Mouse (Mus musculus) left cerebral cortex, postnatal 4 days (tissue): ENCODE measurements around the gene Vars2. TPM values are rescaled to one million over a fixed set of nuclear protein-coding genes. Genes with fewer than 3 reads are reported as not detected.

Experiments used
- DNase-seq: peaks from one replicate; pipeline ENCODE4 v3.0.0-alpha.2; 2022
- intact Hi-C: fragments of 180-260 bp; cut with DNase I; formaldehyde crosslinking; loops from one replicate; pipeline ENCODE4 v1.15.1; 2025
- total RNA-seq, 2 experiments: library from RNA; stranded (reverse); gene quantifications; 2 replicates each; pipeline ENCODE4 v1.2.3; 2021

Gene Vars2
- total RNA-seq, 2 experiments from 2014 or later: 51.5 to 53.3 TPM

DNA sequence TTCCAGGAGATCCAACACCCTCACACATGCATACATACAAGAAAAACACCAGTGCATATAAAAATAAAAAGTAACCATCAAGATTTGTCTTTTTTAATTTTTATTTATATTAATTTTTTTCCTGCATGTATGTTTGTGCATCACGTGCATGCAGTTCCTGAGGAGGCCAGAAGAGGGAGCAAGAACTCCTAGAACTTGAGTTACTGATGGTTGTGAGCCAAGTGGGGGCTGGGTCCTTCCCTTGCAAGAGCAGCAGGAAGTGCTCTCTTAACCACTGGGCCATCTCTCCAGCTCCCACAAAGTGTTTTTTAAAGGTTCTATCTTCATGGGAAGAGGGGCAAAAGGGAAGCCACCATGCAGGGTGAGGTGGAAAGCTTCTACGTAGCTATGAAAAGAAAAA is 27.9 kb upstream of the Vars2 start:
- DNase-seq: peak; percentile 79
- intact Hi-C loops: no loop called here

GRCm38 (mm10) chr17:35693906-35694305 is 26.5 kb upstream of the Vars2 start:
- intact Hi-C loops: no loop called here
- DNase-seq: no peak

DNA sequence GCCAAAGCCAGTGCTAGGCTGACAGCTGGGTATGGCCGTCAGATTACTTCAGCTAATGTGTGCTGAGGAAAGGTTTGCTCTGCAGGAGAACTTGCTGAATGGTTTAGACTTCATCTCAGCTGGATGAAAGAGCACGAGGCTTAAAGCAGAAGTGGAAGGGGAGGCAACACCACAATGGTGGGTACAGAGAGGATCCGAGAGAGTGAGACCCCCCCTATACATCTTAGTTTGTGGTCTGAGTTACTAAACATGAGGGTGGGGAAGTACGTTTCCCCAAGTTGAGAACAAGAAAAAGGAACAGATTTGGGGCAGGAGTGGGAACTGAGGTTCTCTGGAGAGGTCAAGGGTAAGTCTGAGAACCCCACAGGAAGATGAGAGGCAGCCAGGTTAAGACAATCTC is 25.0 kb upstream of the Vars2 start:
- intact Hi-C loops: no loop called here
- no peak for DNase-seq

DNA sequence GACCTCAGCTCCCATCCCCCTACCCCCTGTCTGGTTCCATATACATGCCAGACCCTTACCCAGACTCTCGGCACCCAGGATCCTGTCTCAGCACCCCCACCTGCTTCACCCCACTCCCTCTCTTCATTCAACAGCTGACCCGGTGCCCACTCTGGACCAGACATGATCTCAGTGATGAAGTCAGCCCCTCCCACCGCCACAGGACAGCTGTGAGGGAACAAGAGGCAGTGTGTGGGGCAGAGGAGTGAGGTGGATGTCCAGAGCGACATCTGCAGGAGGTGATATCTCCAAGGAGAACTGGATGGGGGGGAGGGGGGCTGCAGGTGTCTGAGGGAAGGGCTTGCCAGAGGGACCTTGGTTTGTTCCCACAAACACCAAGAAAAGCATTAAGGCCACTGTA is 24.4 kb upstream of the Vars2 start:
- no peak for DNase-seq
- intact Hi-C loops: no loop called here

DNA sequence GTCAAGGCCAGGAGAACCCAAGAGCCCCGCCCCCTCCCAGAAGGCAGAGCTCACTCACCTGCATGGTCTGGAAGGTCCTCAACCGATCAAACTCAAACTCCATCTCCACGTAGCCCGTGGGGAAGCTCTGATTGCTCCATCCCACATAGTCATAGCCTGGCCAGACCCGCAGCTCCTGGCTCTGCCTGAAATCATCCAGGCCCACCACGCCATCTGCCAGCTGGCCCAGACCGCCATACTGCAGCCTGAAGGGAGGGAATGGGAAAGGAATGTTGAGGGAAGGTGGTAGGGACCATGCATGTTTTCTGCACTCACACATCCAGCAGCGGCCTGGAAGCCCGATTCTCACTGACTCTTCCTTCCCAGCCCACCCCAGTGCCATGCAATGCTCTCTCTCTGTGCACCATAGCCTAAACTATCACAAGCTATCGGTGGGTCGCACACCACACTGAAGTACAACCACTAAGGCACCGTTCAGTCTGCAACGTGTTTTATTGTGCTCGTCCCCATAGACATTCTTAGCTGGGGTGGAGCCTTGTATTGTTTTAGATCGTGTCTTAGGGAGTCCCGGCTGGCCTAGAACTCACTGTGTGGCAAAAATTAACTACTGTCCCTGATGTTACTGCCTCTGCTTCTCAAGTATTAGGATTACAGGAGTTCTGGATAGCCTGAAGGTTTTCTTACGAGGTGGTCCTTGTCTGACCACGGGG is 22.7 kb upstream of the Vars2 start:
- intact Hi-C loops: no loop called here

DNA sequence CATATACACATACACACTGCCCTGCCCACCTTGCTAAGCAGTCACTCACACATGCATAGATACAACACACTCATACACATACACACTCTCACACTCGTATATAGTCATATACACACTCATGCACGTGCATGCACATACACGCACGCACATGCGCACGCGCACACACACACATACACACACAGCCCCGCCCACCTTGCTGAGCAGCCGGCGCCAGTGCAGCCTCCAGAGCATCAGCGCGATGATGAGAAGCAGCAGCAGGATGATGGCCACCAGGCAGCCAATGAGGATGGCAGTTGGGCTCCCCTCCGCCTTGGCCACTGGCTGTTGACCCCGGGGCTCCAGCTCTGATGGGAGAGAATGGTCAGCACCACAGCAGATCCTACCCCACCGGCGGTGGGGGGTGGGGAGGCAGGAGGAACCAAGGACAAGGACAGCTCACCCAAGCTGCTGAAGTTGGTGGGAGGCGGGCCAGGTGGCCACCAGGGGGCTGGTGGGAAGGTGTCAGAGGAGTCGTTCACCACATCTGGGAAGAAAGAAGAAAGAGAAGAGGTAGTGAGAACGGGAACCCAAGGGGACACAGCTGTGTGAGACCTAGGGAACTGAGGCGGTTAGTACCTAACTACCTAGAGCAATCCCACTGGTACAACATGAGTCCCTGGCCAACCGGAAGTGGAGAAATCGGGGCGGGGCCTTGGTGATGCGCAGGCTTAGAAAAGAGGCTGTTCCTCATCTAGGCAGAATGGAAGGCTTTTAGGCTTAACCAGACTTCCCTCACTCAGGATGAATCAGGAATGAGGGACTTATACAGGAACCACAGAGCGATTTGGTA is 21.2 kb upstream of the Vars2 start:
- intact Hi-C loops: no loop called here
- DNase-seq: no peak

More for the DNA sequence above, 22.7 kb upstream of the Vars2 start:
- no peak for DNase-seq

- peak; percentile 43 for DNase-seq
- intact Hi-C loops: no loop called here
These were observed 17.7 kb upstream of the Vars2 start for GRCm38 (mm10) chr17:35685061-35685460.

GRCm38 (mm10) chr17:35681986-35682385 is 14.6 kb upstream of the Vars2 start:
- intact Hi-C loops: no loop called here

GRCm38 (mm10) chr17:35680591-35680990 is 13.2 kb upstream of the Vars2 start:
- intact Hi-C loops: no loop called here
- DNase-seq: no peak

More at GRCm38 (mm10) chr17:35681986-35682385, 14.6 kb upstream of the Vars2 start:
- DNase-seq: no peak

- peak; percentile 88 for DNase-seq
- intact Hi-C loops: no loop called here
These were observed 6.1 kb upstream of the Vars2 start, which contains the start of gene Gtf2h4 for GRCm38 (mm10) chr17:35673416-35674035. TSS of gene Gtf2h4 (minus strand) at chr17:35673739.

- intact Hi-C loops: no loop called here
- no peak for DNase-seq
These were observed 5.1 kb upstream of the Vars2 start for GRCm38 (mm10) chr17:35672527-35672926.

DNA sequence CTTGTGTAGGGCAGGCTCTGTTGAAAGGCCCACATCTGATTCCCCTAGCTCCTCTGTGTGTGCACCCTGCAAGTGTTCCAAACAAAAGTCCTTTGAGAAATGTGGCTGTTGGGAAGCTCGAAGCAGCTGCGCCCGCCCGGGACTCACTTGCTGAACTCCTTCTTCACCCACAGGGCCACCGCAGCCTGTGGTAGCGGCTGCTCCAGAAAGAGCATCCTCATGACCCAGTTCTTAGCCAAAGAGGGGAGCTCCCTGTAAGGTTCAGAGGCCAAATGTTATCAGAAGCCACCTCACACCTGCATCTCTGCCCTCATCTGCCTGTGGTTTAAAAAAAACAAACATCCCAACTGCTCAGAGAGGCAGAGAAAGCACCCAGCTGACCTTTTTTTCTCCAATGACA is 4.5 kb upstream of the Vars2 start:
- no peak for DNase-seq
- intact Hi-C loops: no loop called here

- no peak for DNase-seq
- intact Hi-C loops: no loop called here
These were observed 2.3 kb upstream of the Vars2 start for GRCm38 (mm10) chr17:35669731-35670130.

DNA sequence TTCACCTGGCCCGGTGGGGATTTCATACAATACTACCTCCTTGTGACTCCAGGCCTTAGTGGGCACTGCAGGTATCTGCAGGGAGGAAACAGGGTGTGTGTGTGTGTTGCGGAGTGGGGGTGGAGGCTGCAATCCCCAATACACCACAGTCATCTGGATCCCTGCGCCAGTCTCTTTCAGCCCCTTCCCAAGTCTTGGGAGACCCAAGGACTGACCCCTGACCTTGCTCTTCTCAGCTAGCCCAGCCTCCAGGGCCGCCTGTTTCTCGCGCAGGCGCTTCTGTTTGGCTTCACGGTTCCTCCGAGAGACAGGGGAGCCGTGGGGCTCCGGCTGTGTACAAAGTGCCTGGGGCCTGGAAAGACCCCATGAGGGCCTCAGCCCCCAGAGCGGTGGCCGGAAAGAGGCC is 538 bp downstream of the Vars2 start:
- DNase-seq: peak; percentile 38
- intact Hi-C loops: no loop called here

DNA sequence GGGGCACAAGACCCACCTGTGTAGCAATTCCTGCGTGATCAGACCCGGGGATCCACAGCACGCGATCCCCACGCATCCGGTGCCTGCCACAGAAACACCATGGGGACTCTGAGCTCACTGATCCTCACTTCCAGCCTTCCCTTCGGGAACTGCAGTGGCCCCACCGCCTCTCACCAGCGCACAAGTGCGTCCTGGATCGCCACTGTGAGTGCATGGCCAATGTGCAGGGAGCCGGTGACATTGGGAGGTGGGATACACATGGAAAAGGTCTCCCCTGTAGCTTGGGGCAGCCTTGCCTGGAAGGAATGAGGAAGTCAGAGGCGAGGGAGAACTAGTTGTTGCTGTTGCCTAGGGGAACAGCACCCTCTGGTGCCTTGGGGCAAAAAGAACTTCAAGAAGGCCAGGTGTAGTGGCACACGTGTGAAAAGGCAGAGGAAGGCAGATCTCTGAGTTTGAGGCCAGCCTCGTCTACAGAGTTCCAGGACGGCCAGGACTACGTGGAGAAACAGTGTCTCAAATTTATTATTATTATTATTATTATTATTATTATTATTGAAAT is 1.4 kb downstream of the Vars2 start:
- intact Hi-C loops: no loop called here
- DNase-seq: no peak

GRCm38 (mm10) chr17:35653086-35653485 is 14.3 kb downstream of the Vars2 start:
- no peak for DNase-seq
- intact Hi-C loops: no loop called here

- intact Hi-C loops: no loop called here
- DNase-seq: no peak
These were observed 18.0 kb downstream of the Vars2 start for GRCm38 (mm10) chr17:35649429-35649828.

DNA sequence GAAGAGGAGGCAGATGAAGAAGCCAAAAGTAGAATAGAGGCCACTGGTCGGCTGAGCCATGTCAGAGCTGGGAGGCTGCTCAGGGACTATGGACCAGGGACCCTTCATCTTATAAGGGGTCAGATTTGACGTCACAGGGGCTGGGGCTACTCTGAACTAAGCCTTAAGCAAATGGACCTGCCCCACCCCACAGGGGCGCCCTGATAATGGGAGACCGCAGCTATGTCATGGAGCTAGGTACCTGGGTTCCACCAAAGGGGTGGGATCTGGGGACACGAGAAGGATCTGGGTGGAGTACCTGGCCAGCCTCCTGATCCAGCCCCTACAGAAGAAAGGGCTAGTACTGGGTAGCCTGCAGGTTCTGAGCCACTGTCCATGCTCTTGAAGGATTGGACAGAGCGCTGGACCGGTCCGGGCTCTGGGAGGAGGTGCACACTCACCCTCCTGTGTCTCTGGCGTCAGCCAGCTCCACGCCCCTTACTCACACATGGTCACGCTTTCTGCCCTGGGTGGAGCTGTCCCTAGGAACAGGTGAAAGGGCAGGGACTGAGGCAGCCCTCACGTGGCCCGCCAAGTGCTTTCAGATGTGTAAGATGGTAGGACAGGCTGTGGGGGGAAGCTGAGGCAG is 23.7 kb downstream of the Vars2 start, which contains the start of gene Mucl3:
Gene Mucl3 (minus strand): TSS at position 87 of the 628 bp plus-strand sequence.
- DNase-seq: no peak
- intact Hi-C loops: no loop called here

GRCm38 (mm10) chr17:35639352-35639751 is 28.0 kb downstream of the Vars2 start:
- intact Hi-C loops: loop anchor here (5.0 kb wide), 1 partner anchor 88 kb away; no protein-coding TSS in a partner anchor

GRCm38 (mm10) chr17:35638475-35639190 is 28.8 kb downstream of the Vars2 start:
- intact Hi-C loops: loop anchor here (5.0 kb wide), 1 partner anchor 89 kb away; no protein-coding TSS in a partner anchor

More at GRCm38 (mm10) chr17:35639352-35639751, 28.0 kb downstream of the Vars2 start:
- DNase-seq: no peak

More at GRCm38 (mm10) chr17:35638475-35639190, 28.8 kb downstream of the Vars2 start:
- peak; percentile 55 for DNase-seq
